Mouse (Mus musculus): ENCODE measurements around the gene Otulin. TPM values are rescaled to one million over a fixed set of nuclear protein-coding genes. Genes with fewer than 3 reads are reported as not detected.

Otulin gene
- polyA plus RNA-seq, 1 experiment from 2014 or later = 35.0 TPM

- Histone ChIP-seq H3K4me1 (0 out of 2 replicates have a peak, but pooled peaks cover 8% of the 10 kb centered on the region), H3K36me3 (0 out of 2 replicates have a peak, but pooled peaks cover 6% of the 10 kb centered on the region), H3K9me3 (replicated peaks) (no peaks in the 10 kb centered on the region; the same call in 1 of the 2 replicates), H3K4me2 (no peak overlapping the region), H3K27ac (no peak overlapping the region), H3K9ac (no peak overlapping the region), H3K4me3 (no peak overlapping the region), H3K27me3 (replicated peaks) (no peaks in the 10 kb centered on the region)
- 30% methylated on average over 5 of the region's 5 CpGs for WGBS (ENCODE audit: insufficient replicate concordance)
- ATAC-seq = no peak
Observed at GRCm38 (mm10) chr15:27655015-27655414, 24.5 kb upstream of the Otulin start.

GRCm38 (mm10) chr15:27647686-27648085, 17.2 kb upstream of the Otulin start:
- 37% methylated on average over 3 of the region's 3 CpGs for WGBS (ENCODE audit: insufficient replicate concordance)
- Histone ChIP-seq H3K27me3 (replicated peaks) (no peaks in the 10 kb centered on the region), H3K4me2 (no peak overlapping the region), H3K36me3 (no peaks in the 10 kb centered on the region), H3K27ac (no peak overlapping the region), H3K9me3 (replicated peaks) (no peaks in the 10 kb centered on the region), H3K4me3 (no peak overlapping the region), H3K9ac (no peak overlapping the region), H3K4me1 (no peaks in the 10 kb centered on the region)
- no peak for ATAC-seq

- Histone ChIP-seq H3K4me1 (no peaks in the 10 kb centered on the region), H3K27ac (no peak overlapping the region), H3K9ac (no peak overlapping the region), H3K9me3 (replicated peaks) (no peaks in the 10 kb centered on the region), H3K27me3 (replicated peaks) (no peaks in the 10 kb centered on the region), H3K4me2 (no peak overlapping the region), H3K4me3 (no peak overlapping the region), H3K36me3 (no peaks in the 10 kb centered on the region)
- ATAC-seq = no peak
- 87% methylated on average over 8 of the region's 8 CpGs for WGBS (ENCODE audit: insufficient replicate concordance)
Observed at GRCm38 (mm10) chr15:27646665-27647064, 16.2 kb upstream of the Otulin start.

- H3K9ac ChIP-seq = no peak overlapping the region
- H3K4me1 ChIP-seq = no peaks in the 10 kb centered on the region
- H3K4me2 ChIP-seq = no peak overlapping the region
- no peaks in the 10 kb centered on the region for H3K36me3 ChIP-seq
- no peak for ATAC-seq
- H3K9me3 ChIP-seq (replicated peaks) = no peaks in the 10 kb centered on the region
- H3K27ac ChIP-seq = no peak overlapping the region
- WGBS (ENCODE audit: insufficient replicate concordance) = 67% methylated on average over 3 of the region's 3 CpGs
- no peak overlapping the region for H3K4me3 ChIP-seq
- no peaks in the 10 kb centered on the region for H3K27me3 ChIP-seq (replicated peaks)
Observed at GRCm38 (mm10) chr15:27645250-27645649, 14.8 kb upstream of the Otulin start.

- Histone ChIP-seq H3K4me1 (no peaks in the 10 kb centered on the region), H3K9ac (no peak overlapping the region), H3K27ac (no peak overlapping the region), H3K4me2 (no peak overlapping the region), H3K36me3 (no peaks in the 10 kb centered on the region), H3K4me3 (no peak overlapping the region), H3K9me3 (replicated peaks) (no peaks in the 10 kb centered on the region), H3K27me3 (replicated peaks) (no peaks in the 10 kb centered on the region)
- 67% methylated on average over 3 of the region's 3 CpGs for WGBS (ENCODE audit: insufficient replicate concordance)
- no peak for ATAC-seq
Observed at GRCm38 (mm10) chr15:27642895-27643294, 12.4 kb upstream of the Otulin start.

- Histone ChIP-seq H3K9ac (no peak overlapping the region), H3K36me3 (no peaks in the 10 kb centered on the region), H3K4me1 (no peaks in the 10 kb centered on the region), H3K27me3 (replicated peaks) (no peaks in the 10 kb centered on the region), H3K4me2 (no peak overlapping the region), H3K27ac (no peak overlapping the region), H3K9me3 (replicated peaks) (no peaks in the 10 kb centered on the region), H3K4me3 (no peak overlapping the region)
- 36% methylated on average over 12 of the region's 12 CpGs for WGBS (ENCODE audit: insufficient replicate concordance)
- ATAC-seq = no peak
Observed at GRCm38 (mm10) chr15:27641171-27641570, 10.7 kb upstream of the Otulin start.

- no peak for ATAC-seq
- no peak overlapping the region for H3K9ac ChIP-seq
- no peak overlapping the region for H3K4me2 ChIP-seq
- H3K4me3 ChIP-seq = no peak overlapping the region
- no peaks in the 10 kb centered on the region for H3K27me3 ChIP-seq (replicated peaks)
- H3K27ac ChIP-seq = no peak overlapping the region
- no peaks in the 10 kb centered on the region for H3K9me3 ChIP-seq (replicated peaks)
- H3K4me1 ChIP-seq = peaks cover 14% of the 10 kb centered on the region
- H3K36me3 ChIP-seq = no peaks in the 10 kb centered on the region
- 67% methylated on average over 8 of the region's 8 CpGs for WGBS (ENCODE audit: insufficient replicate concordance)
Observed at GRCm38 (mm10) chr15:27633941-27634900, 3.7 kb upstream of the Otulin start.

GRCm38 (mm10) chr15:27629800-27630600, 493 bp downstream of the Otulin start:
- peaks cover 25% of the 10 kb centered on the region for H3K36me3 ChIP-seq
- H3K27ac ChIP-seq = peak overlapping the region; percentile 77
- peaks cover 57% of the 10 kb centered on the region for H3K4me1 ChIP-seq
- H3K4me2 ChIP-seq = peak overlapping the region; percentile 85
- 2% methylated on average over 46 of the region's 53 CpGs for WGBS (ENCODE audit: insufficient replicate concordance)
- no peaks in the 10 kb centered on the region for H3K27me3 ChIP-seq (replicated peaks)
- H3K9me3 ChIP-seq (replicated peaks) = no peaks in the 10 kb centered on the region
- peak overlapping the region; percentile 90 for H3K9ac ChIP-seq
- peak; percentile 69 for ATAC-seq
- H3K4me3 ChIP-seq = peak overlapping the region; percentile 98

GRCm38 (mm10) chr15:27629046-27629445, 1.4 kb downstream of the Otulin start:
- H3K4me3 ChIP-seq = peak overlapping the region; percentile 98
- H3K4me1 ChIP-seq = peaks cover 65% of the 10 kb centered on the region
- 68% methylated on average over 4 of the region's 4 CpGs for WGBS (ENCODE audit: insufficient replicate concordance)
- ATAC-seq = no peak
- peak overlapping the region; percentile 90 for H3K9ac ChIP-seq
- no peak overlapping the region for H3K27ac ChIP-seq
- H3K36me3 ChIP-seq = peaks cover 35% of the 10 kb centered on the region
- H3K27me3 ChIP-seq (replicated peaks) = no peaks in the 10 kb centered on the region
- H3K4me2 ChIP-seq = peak overlapping the region; percentile 85
- H3K9me3 ChIP-seq (replicated peaks) = no peaks in the 10 kb centered on the region

- WGBS (ENCODE audit: insufficient replicate concordance) = 47% methylated on average over 9 of the region's 9 CpGs
- Histone ChIP-seq H3K9me3 (replicated peaks) (no peaks in the 10 kb centered on the region), H3K36me3 (peaks cover 48% of the 10 kb centered on the region), H3K4me2 (peak overlapping the region; percentile 85), H3K9ac (0 out of 2 replicates have a peak overlapping the region, but pooled peaks have one; percentile 8), H3K4me3 (no peak overlapping the region), H3K4me1 (peaks cover 65% of the 10 kb centered on the region), H3K27ac (no peak overlapping the region), H3K27me3 (replicated peaks) (no peaks in the 10 kb centered on the region)
- no peak for ATAC-seq
Observed at GRCm38 (mm10) chr15:27627794-27628193, 2.7 kb downstream of the Otulin start.

- Histone ChIP-seq H3K27ac (0 out of 2 replicates have a peak overlapping the region, but pooled peaks have one; percentile 4), H3K4me1 (peaks cover 67% of the 10 kb centered on the region), H3K4me2 (peak overlapping the region; percentile 27; the same call in 1 of the 2 replicates)
Observed at GRCm38 (mm10) chr15:27626314-27626713, 4.2 kb downstream of the Otulin start.

GRCm38 (mm10) chr15:27625890-27626255, 4.6 kb downstream of the Otulin start:
- Histone ChIP-seq H3K4me1 (peaks cover 67% of the 10 kb centered on the region), H3K9me3 (replicated peaks) (no peaks in the 10 kb centered on the region), H3K27me3 (replicated peaks) (no peaks in the 10 kb centered on the region), H3K4me3 (no peak overlapping the region), H3K36me3 (peaks cover 64% of the 10 kb centered on the region), H3K4me2 (peak overlapping the region; percentile 27), H3K27ac (peak overlapping the region; percentile 4; the same call in 1 of the 2 replicates), H3K9ac (no peak overlapping the region)
- no peak for ATAC-seq
- 55% methylated on average over 10 of the region's 10 CpGs for WGBS (ENCODE audit: insufficient replicate concordance)

More at GRCm38 (mm10) chr15:27626314-27626713, 4.2 kb downstream of the Otulin start:
- Histone ChIP-seq H3K9ac (no peak overlapping the region), H3K27me3 (replicated peaks) (no peaks in the 10 kb centered on the region), H3K4me3 (no peak overlapping the region), H3K9me3 (replicated peaks) (no peaks in the 10 kb centered on the region), H3K36me3 (peaks cover 59% of the 10 kb centered on the region)
- ATAC-seq = no peak
- WGBS (ENCODE audit: insufficient replicate concordance) = 82% methylated on average over 1 of the region's 1 CpGs
